Mouse (Mus musculus) MEL (cell line): ENCODE measurements at regions not wholly inside any gene's neighbourhood (a gene's known extent, or its start where the extent isn't known, plus 50 kb on each side); places are given as distances from the start of the nearest gene placed in this dataset.

Experiments
- DNase-seq: peaks from one replicate; pipeline ENCODE4 v3.0.0; 2011; ENCODE audit warnings: low read depth, low spot score
- H3K27ac ChIP-seq: 2 replicates; pipeline ENCODE4 v1.5.1; 2012; ENCODE audit warnings: low read depth, mild to moderate bottlenecking, control low read depth, low read length, moderate library complexity; ENCODE audit not compliant: control insufficient read depth
- H3K27me3 ChIP-seq, 2 experiments: fragments of 150-350 bp in 1 of 2; sonication (generic) in 1 of 2; 2 replicates each; pipeline ENCODE4 v1.6.1; 2012; ENCODE audit warnings: low read length in 2 of 2, mild to moderate bottlenecking in 2 of 2, improper control_type of control experiment in 1 of 2, moderate library complexity in 1 of 2; ENCODE audit not compliant: insufficient read depth in 2 of 2, control insufficient read depth in 1 of 2
- H3K36me3 ChIP-seq, 2 experiments: 2 replicates each; pipeline ENCODE4 v1.6.1; 2012 to 2014; ENCODE audit warnings: low read length in 2 of 2, improper control_type of control experiment in 1 of 2, inconsistent platforms in 1 of 2, mild to moderate bottlenecking in 1 of 2; ENCODE audit not compliant: insufficient read depth in 2 of 2, control insufficient read depth in 1 of 2
- H3K4me1 ChIP-seq, 2 experiments: fragments of 150-350 bp in 1 of 2; sonication (generic) in 1 of 2; 2 replicates each; pipeline ENCODE4 v1.6.1; 2012; ENCODE audit warnings: low read length in 2 of 2, improper control_type of control experiment in 1 of 2, mild to moderate bottlenecking in 1 of 2; ENCODE audit not compliant: insufficient read depth in 2 of 2, control insufficient read depth in 1 of 2
- H3K4me3 ChIP-seq, 2 experiments: fragments of 150-350 bp in 1 of 2; sonication (generic) in 1 of 2; 2 replicates each; pipeline ENCODE4 v1.5.1; 2012; ENCODE audit warnings: low read depth in 2 of 2, low read length in 2 of 2, mild to moderate bottlenecking in 2 of 2, moderate library complexity in 2 of 2, control low read depth in 1 of 2, improper control_type of control experiment in 1 of 2; ENCODE audit not compliant: control insufficient read depth in 1 of 2, insufficient read depth in 1 of 2
- H3K79me2 ChIP-seq: 2 replicates; pipeline ENCODE4 v1.6.1; 2012; ENCODE audit warnings: mild to moderate bottlenecking, low read length, moderate library complexity; ENCODE audit not compliant: control insufficient read depth, poor library complexity, insufficient read depth
- H3K9ac ChIP-seq: 2 replicates; pipeline ENCODE4 v1.6.1; 2012; ENCODE audit warnings: low read depth, mild to moderate bottlenecking, control low read depth, low read length, moderate library complexity; ENCODE audit not compliant: control insufficient read depth, poor library complexity, severe bottlenecking
- H3K9me3 ChIP-seq: fragments of 150-350 bp; sonication (generic); replicated peaks from 2 replicates; pipeline ENCODE4 v1.6.1; 2012; ENCODE audit warnings: mild to moderate bottlenecking, low read length, improper control_type of control experiment, moderate library complexity; ENCODE audit not compliant: insufficient read depth
- E2F4 ChIP-seq: IDR thresholded peaks from 2 replicates; pipeline ENCODE4 v1.6.1; 2011; ENCODE audit warnings: low read depth, low read length, improper control_type of control experiment, borderline replicate concordance
- EP300 ChIP-seq, 2 experiments: IDR thresholded peaks; 2 replicates each; pipeline ENCODE4 v1.6.1; 2011; ENCODE audit warnings: improper control_type of control experiment in 2 of 2, low read length in 2 of 2, low read depth in 1 of 2, mild to moderate bottlenecking in 1 of 2
- ETS1 ChIP-seq: IDR thresholded peaks from 2 replicates; pipeline ENCODE4 v1.6.1; 2012; ENCODE audit warnings: low read depth, mild to moderate bottlenecking, inconsistent platforms, low read length, improper control_type of control experiment, moderate library complexity
- HCFC1 ChIP-seq: IDR thresholded peaks from 2 replicates; pipeline ENCODE4 v1.6.1; 2012; ENCODE audit warnings: low read depth, mild to moderate bottlenecking, inconsistent platforms, low read length, improper control_type of control experiment, moderate library complexity
- KAT2A ChIP-seq: conservative IDR thresholded peaks from 2 replicates; pipeline ENCODE4 v1.6.1; 2012; ENCODE audit warnings: low read depth, low read length, improper control_type of control experiment, inconsistent platforms
- MAX ChIP-seq: IDR thresholded peaks from 2 replicates; pipeline ENCODE4 v1.6.1; 2011; ENCODE audit warnings: low read length, improper control_type of control experiment
- MEF2A ChIP-seq: IDR thresholded peaks from 2 replicates; pipeline ENCODE4 v1.6.1; 2014; ENCODE audit warnings: low read depth, mild to moderate bottlenecking, inconsistent platforms, low read length, improper control_type of control experiment; ENCODE audit not compliant: poor library complexity, insufficient replicate concordance, severe bottlenecking; ENCODE audit errors: extremely low read depth
- MYB ChIP-seq: IDR thresholded peaks from 2 replicates; pipeline ENCODE4 v1.6.1; 2011; ENCODE audit warnings: mild to moderate bottlenecking, low read depth, low read length, improper control_type of control experiment
- MYC ChIP-seq: IDR thresholded peaks from 2 replicates; pipeline ENCODE4 v1.6.1; 2011; ENCODE audit warnings: low read depth, mild to moderate bottlenecking, low read length, improper control_type of control experiment, moderate library complexity
- NRF1 ChIP-seq: IDR thresholded peaks from 2 replicates; pipeline ENCODE4 v1.6.1; 2014; ENCODE audit warnings: low read depth, mild to moderate bottlenecking, inconsistent platforms, low read length, improper control_type of control experiment, moderate library complexity; ENCODE audit not compliant: poor library complexity, insufficient read depth, severe bottlenecking
- POLR2AphosphoS2 ChIP-seq: IDR thresholded peaks from 2 replicates; pipeline ENCODE4 v1.6.1; 2011; ENCODE audit warnings: low read length, improper control_type of control experiment
- POLR2AphosphoS5 ChIP-seq: IDR thresholded peaks from 2 replicates; pipeline ENCODE4 v1.6.1; 2012; ENCODE audit warnings: low read depth, borderline replicate concordance, mild to moderate bottlenecking, inconsistent platforms, low read length, moderate library complexity, mixed read lengths
- SIN3A ChIP-seq: IDR thresholded peaks from 2 replicates; pipeline ENCODE4 v1.6.1; 2012; ENCODE audit warnings: low read length, improper control_type of control experiment, inconsistent platforms
- USF1 ChIP-seq: IDR thresholded peaks from 2 replicates; pipeline ENCODE4 v1.6.1; 2014; ENCODE audit warnings: low read depth, mild to moderate bottlenecking, inconsistent platforms, low read length, improper control_type of control experiment, moderate library complexity
- USF2 ChIP-seq, 2 experiments: IDR thresholded peaks; 2 replicates each; pipeline ENCODE4 v1.6.1; 2011 to 2012; ENCODE audit warnings: improper control_type of control experiment in 2 of 2, low read length in 2 of 2, borderline replicate concordance in 1 of 2, inconsistent platforms in 1 of 2, low read depth in 1 of 2, mild to moderate bottlenecking in 1 of 2; ENCODE audit not compliant: insufficient read depth in 1 of 2
- ZC3H11A ChIP-seq: IDR thresholded peaks from 2 replicates; pipeline ENCODE4 v1.6.1; 2012; ENCODE audit warnings: low read depth, mild to moderate bottlenecking, inconsistent platforms, low read length, improper control_type of control experiment
- ZMIZ1 ChIP-seq: IDR thresholded peaks from 2 replicates; pipeline ENCODE4 v1.6.1; 2012; ENCODE audit warnings: low read depth, mild to moderate bottlenecking, inconsistent platforms, low read length, improper control_type of control experiment, moderate library complexity

GRCm38 (mm10) chr17:4643343-4643742, 350.8 kb upstream of the Arid1b start:
- no peak for DNase-seq
- no peaks in the 10 kb centered on the region for H3K79me2 ChIP-seq
- H3K9ac ChIP-seq, result no peak overlapping the region
- H3K36me3 ChIP-seq, result no peaks in the 10 kb centered on the region
- TF ChIP-seq ZC3H11A (no peak), HCFC1 (no peak)
- H3K9me3 ChIP-seq, result no peaks in the 10 kb centered on the region
- peaks cover 0 to 7% of the 10 kb centered on the region in 2 experiments; a peak in 1 of 4 replicates for H3K4me1 ChIP-seq
- H3K4me3 ChIP-seq, result no peak overlapping the region
- peaks cover 0 to 4% of the 10 kb centered on the region in 2 experiments; a peak in 1 of 4 replicates for H3K27me3 ChIP-seq
- no peak overlapping the region for H3K27ac ChIP-seq

GRCm38 (mm10) chr17:4648603-4649002, 345.5 kb upstream of the Arid1b start:
- Histone ChIP-seq H3K36me3 (no peaks in the 10 kb centered on the region), H3K79me2 (no peaks in the 10 kb centered on the region), H3K9me3 (no peaks in the 10 kb centered on the region), H3K4me3 (no peak overlapping the region), H3K9ac (no peak overlapping the region), H3K4me1 (peaks cover 0 to 7% of the 10 kb centered on the region in 2 experiments; a peak in 1 of 4 replicates), H3K27ac (no peak overlapping the region), H3K27me3 (peaks cover 0 to 2% of the 10 kb centered on the region in 2 experiments; a peak in 1 of 4 replicates)
- DNase-seq, result no peak
- TF ChIP-seq MYC, result no peak
- no peak for TF ChIP-seq POLR2AphosphoS5
- no peak for TF ChIP-seq USF2 (IDR thresholded peaks at IDR 0.05; ENCODE audit: borderline replicate concordance in 1 of 2, insufficient read depth in 1 of 2, low read depth in 1 of 2, low read length in 2 of 2)
- TF ChIP-seq MAX, result no peak
- TF ChIP-seq EP300 (IDR thresholded peaks at IDR 0.05; ENCODE audit: low read depth in 1 of 2, low read length in 2 of 2), result no peak
- no peak for TF ChIP-seq SIN3A
- TF ChIP-seq KAT2A, result no peak
- no peak for TF ChIP-seq ETS1
- TF ChIP-seq ZMIZ1, result no peak
- TF ChIP-seq POLR2AphosphoS2, result no peak
- no peak for TF ChIP-seq MEF2A

- Histone ChIP-seq H3K36me3 (no peaks in the 10 kb centered on the region), H3K9me3 (no peaks in the 10 kb centered on the region), H3K9ac (no peak overlapping the region), H3K79me2 (no peaks in the 10 kb centered on the region), H3K27me3 (peaks cover 0 to 2% of the 10 kb centered on the region in 2 experiments; a peak in 1 of 4 replicates), H3K4me3 (no peak overlapping the region), H3K27ac (no peak overlapping the region), H3K4me1 (no peaks in the 10 kb centered on the region)
- TF ChIP-seq NRF1 (no peak), USF2 (IDR thresholded peaks at IDR 0.05; ENCODE audit: borderline replicate concordance in 1 of 2, insufficient read depth in 1 of 2, low read depth in 1 of 2, low read length in 2 of 2) (no peak), E2F4 (no peak), MAX (no peak), MYB (no peak), HCFC1 (no peak), POLR2AphosphoS2 (no peak), USF1 (no peak)
- no peak for DNase-seq
These were observed 339.9 kb upstream of the Arid1b start for GRCm38 (mm10) chr17:4654221-4654620.
